Mouse (Mus musculus) E14TG2a.4 (cell line): ENCODE data around the gene Ntm.
A peak's percentile ranks its signal among the peaks of the same experiment; 100 is the strongest.

Source experiments
- H3K27me3 ChIP-seq: 2 replicates; pipeline ENCODE4 v1.6.1; 2014; ENCODE audit warnings: low read length, control low read depth; ENCODE audit not compliant: insufficient read depth
- H3K36me3 ChIP-seq: 2 replicates; pipeline ENCODE4 v1.6.1; 2014; ENCODE audit warnings: low read length, control low read depth; ENCODE audit not compliant: insufficient read depth
- H3K4me1 ChIP-seq: replicated peaks from 2 replicates; pipeline ENCODE4 v1.6.1; 2014; ENCODE audit warnings: low read depth, low read length, control low read depth
- H3K4me3 ChIP-seq: replicated peaks from 2 replicates; pipeline ENCODE4 v1.5.1; 2014; ENCODE audit warnings: mild to moderate bottlenecking, low read length
- H3K9me3 ChIP-seq: 2 replicates; pipeline ENCODE4 v1.6.1; 2014; ENCODE audit warnings: low read length, control low read depth
- CTCF ChIP-seq: conservative IDR thresholded peaks from 2 replicates; pipeline ENCODE4 v1.5.1; 2014; ENCODE audit warnings: low read length
- NANOG ChIP-seq: IDR thresholded peaks from 2 replicates; pipeline ENCODE4 v1.6.1; 2014; ENCODE audit warnings: borderline replicate concordance, low read length, mixed read lengths
- POU5F1 ChIP-seq: IDR thresholded peaks from 2 replicates; pipeline ENCODE4 v1.6.1; 2014; ENCODE audit warnings: low read length, borderline replicate concordance

Gene Ntm

DNA sequence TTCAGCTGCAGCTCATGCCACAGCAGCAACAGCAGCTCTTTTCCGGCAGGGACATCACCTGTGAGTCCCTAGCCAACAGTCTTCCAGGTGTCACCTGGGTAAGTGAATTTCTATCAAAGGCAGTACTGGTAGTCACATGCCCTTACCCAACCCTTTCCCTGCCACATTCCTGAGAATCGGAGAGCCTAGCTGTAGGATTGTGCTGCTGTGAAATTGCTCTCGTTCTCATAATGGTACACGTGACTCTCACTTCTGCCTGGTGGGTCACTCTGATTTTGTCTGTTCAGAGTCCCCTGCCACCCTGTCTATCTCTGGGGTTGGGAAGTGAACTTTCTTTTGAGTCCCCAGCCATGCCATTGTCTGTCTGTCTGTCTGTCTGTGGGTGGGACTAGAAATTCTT lies 697.8 kb downstream of the Ntm start:
- Histone ChIP-seq H3K27me3 (no peaks in the 10 kb centered on the region), H3K36me3 (no peaks in the 10 kb centered on the region), H3K9me3 (no peaks in the 10 kb centered on the region), H3K4me3 (no peak overlapping the region), H3K4me1 (no peaks in the 10 kb centered on the region)
- TF ChIP-seq POU5F1 (no peak), CTCF (no peak), NANOG (no peak)

DNA sequence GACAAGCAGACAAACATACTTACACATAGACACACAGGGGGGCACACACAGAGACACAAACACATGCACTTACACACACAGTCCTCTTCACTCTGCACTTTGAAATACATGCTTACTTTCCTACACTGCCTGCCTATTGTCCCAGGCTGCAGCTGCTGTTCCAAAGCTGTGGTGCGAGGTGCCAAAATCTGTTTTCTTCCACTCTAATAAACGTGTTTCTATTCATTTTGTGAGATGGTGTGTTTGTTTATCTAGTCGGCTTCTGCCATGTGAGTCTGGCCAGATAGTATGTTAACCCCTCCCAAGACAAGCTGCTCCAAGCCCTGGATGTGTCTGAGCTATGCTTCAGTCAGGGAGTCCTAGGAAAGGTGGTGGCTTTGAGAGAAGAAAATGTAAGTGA lies 700.1 kb downstream of the Ntm start:
- no peaks in the 10 kb centered on the region for H3K27me3 ChIP-seq
- H3K4me1 ChIP-seq: no peaks in the 10 kb centered on the region
- H3K9me3 ChIP-seq: no peaks in the 10 kb centered on the region
- H3K36me3 ChIP-seq: no peaks in the 10 kb centered on the region
- no peak overlapping the region for H3K4me3 ChIP-seq
- TF ChIP-seq POU5F1 (no peak), NANOG (no peak), CTCF (no peak)

DNA sequence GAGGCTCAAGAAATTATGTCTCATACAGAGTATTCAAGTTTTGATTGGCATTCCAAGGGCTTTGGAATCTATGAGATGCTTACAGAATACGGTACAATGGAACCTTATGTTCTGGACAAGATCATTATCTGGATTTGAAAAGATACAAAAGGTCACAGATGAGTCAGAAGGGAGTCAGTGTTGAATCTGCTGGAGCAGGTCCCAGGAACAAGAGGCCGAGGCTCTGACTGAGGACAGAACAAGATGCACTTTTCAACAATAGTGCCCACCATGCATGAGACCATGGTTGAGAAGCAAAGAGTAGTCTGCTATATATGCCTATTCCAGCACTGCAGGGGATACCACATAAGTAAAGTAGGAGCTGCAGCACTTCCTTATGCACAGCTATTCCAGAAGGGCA lies 710.1 kb downstream of the Ntm start:
- TF ChIP-seq NANOG (no peak), POU5F1 (no peak), CTCF (no peak)
- H3K9me3 ChIP-seq: no peaks in the 10 kb centered on the region
- no peak overlapping the region for H3K4me3 ChIP-seq
- no peaks in the 10 kb centered on the region for H3K4me1 ChIP-seq
- no peaks in the 10 kb centered on the region for H3K27me3 ChIP-seq
- H3K36me3 ChIP-seq: no peaks in the 10 kb centered on the region

- no peaks in the 10 kb centered on the region for H3K9me3 ChIP-seq
- H3K4me3 ChIP-seq: no peak overlapping the region
- TF ChIP-seq CTCF (peak; percentile 63), POU5F1 (no peak)
- no peaks in the 10 kb centered on the region for H3K36me3 ChIP-seq
- H3K27me3 ChIP-seq: no peaks in the 10 kb centered on the region
- no peaks in the 10 kb centered on the region for H3K4me1 ChIP-seq
These were observed 712.1 kb downstream of the Ntm start for GRCm38 (mm10) chr9:29250813-29251212.

DNA sequence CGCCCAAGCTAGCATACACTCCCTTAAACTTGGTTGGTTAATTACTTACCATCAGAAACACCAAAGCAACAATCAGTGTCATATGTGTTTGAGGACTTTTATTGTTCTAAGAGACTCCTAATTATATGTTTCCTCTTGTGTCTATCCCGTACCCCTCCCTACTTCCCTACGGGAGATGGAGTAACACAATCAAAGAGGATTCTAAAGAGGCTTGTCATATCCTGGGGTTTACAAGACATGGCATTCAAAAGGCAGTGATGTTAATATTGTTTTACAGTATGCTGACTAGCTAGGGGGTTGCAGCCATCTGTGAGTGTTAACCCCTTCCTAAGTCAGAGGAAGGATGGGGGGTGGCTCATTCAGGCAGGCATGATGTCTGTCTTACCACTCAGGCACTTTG lies 715.1 kb downstream of the Ntm start:
- Histone ChIP-seq H3K9me3 (no peaks in the 10 kb centered on the region), H3K36me3 (no peaks in the 10 kb centered on the region), H3K4me3 (no peak overlapping the region), H3K27me3 (no peaks in the 10 kb centered on the region), H3K4me1 (no peaks in the 10 kb centered on the region)
- no peak for TF ChIP-seq CTCF
- TF ChIP-seq NANOG: no peak
- no peak for TF ChIP-seq POU5F1

- Histone ChIP-seq H3K4me1 (no peaks in the 10 kb centered on the region), H3K4me3 (no peak overlapping the region), H3K27me3 (no peaks in the 10 kb centered on the region; the same call in 1 of the 2 replicates), H3K9me3 (no peaks in the 10 kb centered on the region), H3K36me3 (no peaks in the 10 kb centered on the region)
- TF ChIP-seq POU5F1 (no peak), NANOG (no peak), CTCF (no peak)
These were observed 718.9 kb downstream of the Ntm start for GRCm38 (mm10) chr9:29244006-29244405.

GRCm38 (mm10) chr9:29242497-29243422 lies 720.2 kb downstream of the Ntm start:
- Histone ChIP-seq H3K27me3 (no peaks in the 10 kb centered on the region; the same call in 1 of the 2 replicates), H3K36me3 (no peaks in the 10 kb centered on the region), H3K4me3 (no peak overlapping the region), H3K4me1 (no peaks in the 10 kb centered on the region), H3K9me3 (no peaks in the 10 kb centered on the region)
- TF ChIP-seq NANOG (no peak), CTCF (no peak), POU5F1 (no peak)

DNA sequence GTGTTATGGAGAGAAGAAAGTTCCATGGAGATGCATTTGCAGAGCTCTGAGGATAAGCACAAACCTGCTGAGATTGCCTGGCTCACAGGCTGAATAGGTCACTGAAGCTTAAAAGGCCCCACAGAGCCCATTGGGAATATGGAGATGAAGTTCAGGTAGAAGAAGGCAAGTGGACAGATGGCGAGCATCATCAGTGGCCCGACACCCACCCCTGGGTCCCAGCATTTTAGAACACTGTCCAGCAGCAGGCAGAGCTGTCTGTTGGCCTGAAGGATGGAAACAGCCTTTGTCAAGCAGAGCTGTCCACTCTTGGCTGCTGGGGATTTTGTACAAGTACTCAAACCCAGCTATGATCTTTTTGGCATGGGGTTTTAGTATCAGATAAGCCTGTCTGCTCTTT lies 722.1 kb downstream of the Ntm start:
- Histone ChIP-seq H3K4me1 (no peaks in the 10 kb centered on the region), H3K9me3 (no peaks in the 10 kb centered on the region), H3K27me3 (no peaks in the 10 kb centered on the region; the same call in 1 of the 2 replicates), H3K4me3 (no peak overlapping the region), H3K36me3 (no peaks in the 10 kb centered on the region)
- TF ChIP-seq CTCF (no peak), NANOG (no peak), POU5F1 (no peak)
